Mouse (Mus musculus): ENCODE measurements around the gene Grm2.

Gene Grm2

GRCm38 (mm10) chr9:106655884-106656720, at the start of gene Grm2:
Gene Grm2 (minus strand): TSS chr9:106656082.
- in situ Hi-C loops (cut with MboI): no loop called here

GRCm38 (mm10) chr9:106692973-106693481, 37.1 kb upstream of the Grm2 start:
- in situ Hi-C loops (cut with MboI): loop anchor here (25.0 kb wide), 1 partner anchor 594 kb away; the partner anchor contains the start of genes Cish and Mapkapk3

GRCm38 (mm10) chr9:106688834-106689233, 33.0 kb upstream of the Grm2 start:
- in situ Hi-C loops (cut with MboI): loop anchor here (10.0 to 25.0 kb wide), 2 partner anchors 206 to 598 kb away; partner anchors contain the start of genes Cish, Manf and Mapkapk3

GRCm38 (mm10) chr9:106686983-106687650, 31.2 kb upstream of the Grm2 start:
- in situ Hi-C loops (cut with MboI): loop anchor here (10.0 to 25.0 kb wide), 2 partner anchors 208 to 600 kb away; partner anchors contain the start of genes Cish, Manf and Mapkapk3

GRCm38 (mm10) chr9:106685249-106686101, 29.6 kb upstream of the Grm2 start, which contains the start of gene Tex264:
Gene Tex264 (minus strand): TSS chr9:106685927.
- in situ Hi-C loops (cut with MboI): loop anchor here (10.0 to 25.0 kb wide), 2 partner anchors 209 to 602 kb away; partner anchors contain the start of genes Cish, Manf and Mapkapk3

- in situ Hi-C loops (cut with MboI): loop anchor here (10.0 to 25.0 kb wide), 2 partner anchors 210 to 602 kb away; partner anchors contain the start of genes Cish, Manf and Mapkapk3
Measured at GRCm38 (mm10) chr9:106684918-106685248, 29.0 kb upstream of the Grm2 start.

GRCm38 (mm10) chr9:106684093-106684872, 28.4 kb upstream of the Grm2 start:
- in situ Hi-C loops (cut with MboI): loop anchor here (10.0 to 25.0 kb wide), 2 partner anchors 211 to 603 kb away; partner anchors contain the start of genes Cish, Manf and Mapkapk3

GRCm38 (mm10) chr9:106681026-106681425, 25.1 kb upstream of the Grm2 start:
- in situ Hi-C loops (cut with MboI): loop anchor here (10.0 to 25.0 kb wide), 2 partner anchors 214 to 606 kb away; partner anchors contain the start of genes Cish, Manf and Mapkapk3

GRCm38 (mm10) chr9:106678242-106678641, 22.4 kb upstream of the Grm2 start:
- in situ Hi-C loops (cut with MboI): loop anchor here (25.0 kb wide), 1 partner anchor 609 kb away; the partner anchor contains the start of genes Cish and Mapkapk3

- in situ Hi-C loops (cut with MboI): loop anchor here (25.0 kb wide), 1 partner anchor 610 kb away; the partner anchor contains the start of genes Cish and Mapkapk3
Measured at GRCm38 (mm10) chr9:106677702-106678101, 21.8 kb upstream of the Grm2 start.

- in situ Hi-C loops (cut with MboI): loop anchor here (25.0 kb wide), 1 partner anchor 611 kb away; the partner anchor contains the start of genes Cish and Mapkapk3
Measured at GRCm38 (mm10) chr9:106676571-106676970, 20.7 kb upstream of the Grm2 start.

GRCm38 (mm10) chr9:106675965-106676364, 20.1 kb upstream of the Grm2 start:
- in situ Hi-C loops (cut with MboI): loop anchor here (25.0 kb wide), 1 partner anchor 611 kb away; the partner anchor contains the start of genes Cish and Mapkapk3

- in situ Hi-C loops (cut with MboI): loop anchor here (25.0 kb wide), 1 partner anchor 612 kb away; the partner anchor contains the start of genes Cish and Mapkapk3
Measured at GRCm38 (mm10) chr9:106675480-106675879, 19.6 kb upstream of the Grm2 start.

- in situ Hi-C loops (cut with MboI): no loop called here
Measured at GRCm38 (mm10) chr9:106673860-106674259, 18.0 kb upstream of the Grm2 start.

- in situ Hi-C loops (cut with MboI): no loop called here
Measured at GRCm38 (mm10) chr9:106664856-106665255, 9.0 kb upstream of the Grm2 start.

GRCm38 (mm10) chr9:106664433-106664832, 8.6 kb upstream of the Grm2 start:
- in situ Hi-C loops (cut with MboI): no loop called here

- in situ Hi-C loops (cut with MboI): no loop called here
Measured at GRCm38 (mm10) chr9:106663200-106663599, 7.3 kb upstream of the Grm2 start.

- in situ Hi-C loops (cut with MboI): no loop called here
Measured at GRCm38 (mm10) chr9:106659935-106660334, 4.1 kb upstream of the Grm2 start.

GRCm38 (mm10) chr9:106659441-106659840, 3.6 kb upstream of the Grm2 start:
- in situ Hi-C loops (cut with MboI): no loop called here

GRCm38 (mm10) chr9:106657592-106657991, 1.7 kb upstream of the Grm2 start:
- in situ Hi-C loops (cut with MboI): no loop called here
